Mouse (Mus musculus): Measurements from ENCODE around the gene Atp1b1. TPM values are rescaled to one million over a fixed set of nuclear protein-coding genes. Genes with fewer than 3 reads are reported as not detected.

The Atp1b1 gene
- total and polyA plus RNA-seq, 3 experiments = 0.17 to 0.32 (median 0.23) TPM

GRCm38 (mm10) chr1:164412906-164413305, 45.2 kb downstream of the Atp1b1 start:
- Histone ChIP-seq H3K27ac (ENCODE audit: insufficient read depth, low read depth) (no peak overlapping the region), H3K79me2 (replicated peaks; ENCODE audit: control insufficient read depth, extremely low read depth, insufficient read depth, poor library complexity, severe bottlenecking) (no peaks in the 10 kb centered on the region), H3K9me3 (replicated peaks; ENCODE audit: low read length) (no peaks in the 10 kb centered on the region), H3K27me3 (replicated peaks) (no peaks in the 10 kb centered on the region), H3K4me1 (ENCODE audit: control insufficient read depth in 1 of 2, insufficient read depth in 2 of 2) (no peaks in the 10 kb centered on the region), H3K9ac (ENCODE audit: insufficient read depth, low read depth) (no peak overlapping the region), H3K4me3 (replicated peaks in 1 of 3; ENCODE audit: low read depth in 2 of 3, low read length in 2 of 3, poor library complexity in 1 of 3) (no peak overlapping the region), H3K4me2 (ENCODE audit: insufficient read depth, low read depth, poor library complexity, severe bottlenecking) (no peak overlapping the region), H3K36me3 (replicated peaks in 1 of 2; ENCODE audit: control insufficient read depth in 1 of 2, insufficient read depth in 1 of 2, low read length in 1 of 2) (peaks cover 0 to 9% of the 10 kb centered on the region in 2 experiments)
- in situ Hi-C loops (cut with MboI; ENCODE audit: low pct_ligation_motif_present, low pct_unique_long_range_greater_than_20kb, low sequenced_read_pairs) (no loop called here), dilution Hi-C loops (cut with MboI; ENCODE audit: extremely low pct_ligation_motif_present, extremely low pct_unique_long_range_greater_than_20kb, low sequenced_read_pairs) (no loop called here)
- DNase-seq (ENCODE audit: extremely low read depth) = no peak
- no peak for TF ChIP-seq RCOR1 (conservative IDR thresholded peaks at IDR 0.05; ENCODE audit: low read depth, low read length)
- TF ChIP-seq NRF1 (IDR thresholded peaks at IDR 0.05; ENCODE audit: low read depth, low read length) = no peak
- no peak for TF ChIP-seq MAZ (IDR thresholded peaks at IDR 0.05; ENCODE audit: low read depth, low read length)
- TF ChIP-seq POLR2AphosphoS2 (IDR thresholded peaks at IDR 0.05; ENCODE audit: low read depth, low read length) = no peak
- no peak for TF ChIP-seq ZMIZ1 (IDR thresholded peaks at IDR 0.05; ENCODE audit: low read depth, low read length)
- no peak for TF ChIP-seq JUND (conservative IDR thresholded peaks at IDR 0.05; ENCODE audit: low read depth, low read length)
- no peak for TF ChIP-seq ZNF384 (IDR thresholded peaks at IDR 0.05; ENCODE audit: low read depth, low read length)
- no peak for TF ChIP-seq USF1 (IDR thresholded peaks at IDR 0.05; ENCODE audit: low read depth, low read length)
- no peak for TF ChIP-seq GABPA (IDR thresholded peaks at IDR 0.05; ENCODE audit: insufficient replicate concordance, low read depth, low read length)
- TF ChIP-seq SIN3A (IDR thresholded peaks at IDR 0.05; ENCODE audit: low read length) = no peak
- no peak for TF ChIP-seq ZC3H11A (IDR thresholded peaks at IDR 0.05; ENCODE audit: low read depth, low read length)
- TF ChIP-seq USF2 (conservative IDR thresholded peaks at IDR 0.05; ENCODE audit: low read depth, low read length) = no peak
- no peak for TF ChIP-seq UBTF (IDR thresholded peaks at IDR 0.05; ENCODE audit: low read depth, low read length)
- TF ChIP-seq ELF1 (IDR thresholded peaks at IDR 0.05; ENCODE audit: low read depth, low read length) = no peak
- no peak for TF ChIP-seq TBP (conservative IDR thresholded peaks at IDR 0.05; ENCODE audit: low read depth, low read length)
- TF ChIP-seq BHLHE40 (IDR thresholded peaks at IDR 0.05; ENCODE audit: low read depth, low read length) = no peak
- TF ChIP-seq E2F4 (IDR thresholded peaks at IDR 0.05; ENCODE audit: insufficient replicate concordance, low read depth, low read length) = no peak
- TF ChIP-seq KAT2A (IDR thresholded peaks at IDR 0.05; ENCODE audit: insufficient replicate concordance, low read length) = no peak
- TF ChIP-seq HCFC1 (IDR thresholded peaks at IDR 0.05; ENCODE audit: low read depth, low read length) = no peak
- no peak for TF ChIP-seq POLR2A (IDR thresholded peaks at IDR 0.05; ENCODE audit: low read depth, low read length)

- H3K4me3 ChIP-seq (replicated peaks in 1 of 3; ENCODE audit: low read depth in 2 of 3, low read length in 2 of 3, poor library complexity in 1 of 3) = no peak overlapping the region
- H3K79me2 ChIP-seq (replicated peaks; ENCODE audit: control insufficient read depth, extremely low read depth, insufficient read depth, poor library complexity, severe bottlenecking) = no peaks in the 10 kb centered on the region
- H3K4me2 ChIP-seq (ENCODE audit: insufficient read depth, low read depth, poor library complexity, severe bottlenecking) = no peak overlapping the region
- no peaks in the 10 kb centered on the region for H3K27me3 ChIP-seq (replicated peaks)
- no peak overlapping the region for H3K27ac ChIP-seq (ENCODE audit: insufficient read depth, low read depth)
- no peak overlapping the region for H3K9ac ChIP-seq (ENCODE audit: insufficient read depth, low read depth)
- in situ Hi-C loops (cut with MboI; ENCODE audit: low pct_ligation_motif_present, low pct_unique_long_range_greater_than_20kb, low sequenced_read_pairs) (no loop called here), dilution Hi-C loops (cut with MboI; ENCODE audit: extremely low pct_ligation_motif_present, extremely low pct_unique_long_range_greater_than_20kb, low sequenced_read_pairs) (no loop called here)
- H3K9me3 ChIP-seq (replicated peaks; ENCODE audit: low read length) = no peaks in the 10 kb centered on the region
- no peak for TF ChIP-seq ETS1 (conservative IDR thresholded peaks at IDR 0.05; ENCODE audit: low read depth, low read length)
- TF ChIP-seq SIN3A (IDR thresholded peaks at IDR 0.05; ENCODE audit: low read length) = no peak
- TF ChIP-seq ELF1 (IDR thresholded peaks at IDR 0.05; ENCODE audit: low read depth, low read length) = no peak
- no peak for TF ChIP-seq GABPA (IDR thresholded peaks at IDR 0.05; ENCODE audit: insufficient replicate concordance, low read depth, low read length)
- TF ChIP-seq ZMIZ1 (IDR thresholded peaks at IDR 0.05; ENCODE audit: low read depth, low read length) = no peak
- H3K4me1 ChIP-seq (ENCODE audit: control insufficient read depth in 1 of 2, insufficient read depth in 2 of 2) = no peaks in the 10 kb centered on the region
- DNase-seq (ENCODE audit: extremely low read depth) = no peak
- H3K36me3 ChIP-seq (replicated peaks in 1 of 2; ENCODE audit: control insufficient read depth in 1 of 2, insufficient read depth in 1 of 2, low read length in 1 of 2) = peaks cover 2 to 9% of the 10 kb centered on the region in 2 experiments
Observed at GRCm38 (mm10) chr1:164411306-164411705, 46.8 kb downstream of the Atp1b1 start.
